Mouse (Mus musculus) NIH3T3 (cell line): ENCODE results near the gene Cped1.
A peak's percentile ranks its signal among the peaks of the same experiment; 100 is the strongest.

Experiments used
- DNase-seq: peaks from one replicate; pipeline ENCODE4 v3.0.0-alpha.2; 2012; ENCODE audit warnings: low read depth

Cped1 gene

DNA sequence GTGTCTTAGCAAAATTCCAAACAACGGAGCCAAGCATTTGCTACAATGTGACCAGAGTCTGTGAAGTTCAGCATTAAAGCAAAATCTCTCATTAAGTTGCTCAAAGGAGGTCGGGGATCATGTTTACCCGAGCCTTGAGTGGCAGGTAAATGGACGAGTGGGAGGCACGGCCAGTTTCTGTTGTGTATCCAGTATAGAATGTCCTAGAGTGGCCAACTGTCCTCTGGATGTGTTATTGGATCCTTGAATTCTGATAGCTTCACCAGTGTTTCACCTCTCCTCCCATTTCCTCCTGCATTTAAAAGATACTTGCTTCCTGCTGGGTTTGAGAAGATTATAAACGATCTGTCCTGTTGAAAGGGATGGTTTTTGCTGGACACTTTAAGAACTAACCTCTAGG is 14.4 kb downstream of the Cped1 start:
- DNase-seq = no peak

- DNase-seq = no peak
Measured at GRCm38 (mm10) chr6:22000881-22001280, 15.2 kb downstream of the Cped1 start.

DNA sequence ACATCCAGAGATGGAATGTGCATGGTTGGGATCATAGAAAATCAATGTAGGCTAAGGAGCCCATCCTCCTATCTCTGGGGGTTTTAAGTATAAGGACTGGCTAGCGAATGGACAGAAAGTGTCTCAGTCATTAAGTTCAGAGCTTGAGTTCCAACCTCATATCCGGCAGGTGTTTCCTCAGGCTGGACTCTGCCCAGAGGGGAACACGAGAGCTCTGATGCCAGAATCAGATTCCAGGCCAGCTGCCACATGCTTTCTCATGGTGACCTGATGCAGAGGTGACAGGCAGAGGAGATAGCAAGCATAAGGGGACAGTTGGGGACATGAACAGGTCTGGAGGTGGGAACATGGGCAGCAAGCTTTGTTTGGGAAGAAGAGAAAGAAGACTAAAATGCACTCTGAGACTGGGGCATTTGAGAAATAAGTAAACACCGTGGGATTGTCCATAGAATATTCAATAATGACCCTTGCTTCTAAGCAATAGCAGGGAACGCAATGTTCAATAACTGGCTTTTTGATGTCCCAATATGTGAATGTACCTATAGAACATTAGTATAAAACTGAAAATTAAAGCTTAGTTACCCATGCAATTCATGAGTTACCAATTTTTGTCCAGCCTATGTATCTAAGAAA is 15.7 kb downstream of the Cped1 start:
- no peak for DNase-seq

- no peak for DNase-seq
Measured at GRCm38 (mm10) chr6:22002521-22003199, 16.9 kb downstream of the Cped1 start.

GRCm38 (mm10) chr6:22003200-22003587 is 17.5 kb downstream of the Cped1 start:
- no peak for DNase-seq

- DNase-seq = no peak
Measured at GRCm38 (mm10) chr6:22003959-22004543, 18.3 kb downstream of the Cped1 start.

DNA sequence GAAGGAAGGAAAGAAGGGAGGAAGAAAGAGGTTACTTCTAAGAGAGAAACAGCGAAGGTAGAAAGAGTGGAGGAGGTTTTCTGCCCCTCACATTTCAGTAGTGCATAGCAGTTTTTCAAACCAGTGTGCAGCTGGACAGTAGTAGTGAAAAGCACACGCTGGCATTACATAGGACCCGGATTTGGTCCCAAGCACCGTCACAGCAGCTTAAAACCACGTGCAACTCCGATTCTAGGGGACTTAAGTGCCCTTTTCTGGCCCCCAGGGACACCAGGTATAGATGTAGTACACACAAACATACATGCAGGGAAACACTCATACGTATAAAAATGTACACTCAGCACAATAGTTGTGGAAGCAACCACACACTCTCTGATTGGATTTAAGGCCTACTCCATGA is 22.6 kb downstream of the Cped1 start:
- no peak for DNase-seq

DNA sequence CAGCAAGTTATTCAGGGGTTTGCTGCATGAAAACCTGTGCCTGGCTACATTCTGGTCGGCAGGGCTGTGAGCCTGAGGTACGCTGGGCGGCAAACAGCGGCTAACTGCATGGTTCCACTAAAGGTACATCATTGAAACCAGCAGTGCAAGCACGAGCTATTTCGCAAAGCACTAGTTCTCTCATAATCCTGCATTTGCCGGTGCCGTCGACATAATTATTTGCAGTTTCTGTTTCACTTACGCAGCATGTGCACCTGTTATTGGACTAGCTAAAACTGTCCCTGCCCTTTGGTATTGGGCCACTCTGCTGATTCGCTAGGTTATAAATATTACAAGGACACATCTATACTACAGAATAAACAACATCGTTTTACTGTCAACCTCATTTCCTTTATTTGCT is 24.5 kb downstream of the Cped1 start:
- DNase-seq = no peak

DNA sequence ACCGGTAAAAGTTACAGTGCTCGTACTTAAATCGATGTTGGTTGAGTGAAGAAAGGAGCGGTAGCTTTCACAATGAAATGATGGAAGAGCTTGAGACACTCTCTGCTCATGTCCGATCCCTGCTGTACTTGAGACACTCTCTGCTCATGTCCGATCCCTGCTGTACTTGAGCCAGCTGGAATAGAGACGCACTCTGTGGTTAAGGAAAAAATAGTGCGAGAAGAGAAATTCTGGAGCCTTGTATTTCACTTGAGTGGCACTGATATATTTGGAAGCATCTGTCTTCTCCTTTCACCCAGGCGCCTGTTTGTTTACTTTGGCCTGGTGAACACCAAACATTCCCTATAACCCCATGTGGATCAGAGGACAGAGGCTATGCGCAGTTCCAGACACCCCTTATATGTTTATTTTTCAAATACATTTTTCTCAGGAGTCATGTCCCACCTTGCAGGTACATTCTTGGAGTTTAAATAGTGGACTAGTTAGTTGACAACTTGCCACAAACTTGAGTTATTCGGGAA is 25.1 kb downstream of the Cped1 start:
- peak; percentile 49 for DNase-seq

DNA sequence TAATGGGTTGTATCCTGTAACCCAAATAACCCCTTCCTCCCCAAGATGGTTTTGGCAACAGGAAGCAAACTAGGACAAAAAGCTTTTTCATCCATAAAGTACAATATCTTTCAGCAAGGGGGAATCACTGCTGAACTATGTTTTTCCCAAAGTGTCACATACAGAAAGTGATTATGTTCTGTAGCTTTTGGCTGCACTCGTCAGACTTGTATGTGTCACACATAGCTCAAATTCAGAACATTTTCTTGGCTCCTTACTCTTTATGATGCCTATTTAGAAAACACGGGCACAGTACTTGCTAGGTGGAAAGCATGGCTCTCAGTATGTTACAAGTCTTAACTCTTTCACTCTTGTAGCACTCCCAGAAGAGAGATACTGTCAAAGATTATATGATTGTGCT is 25.8 kb downstream of the Cped1 start:
- peak; percentile 53 for DNase-seq

- DNase-seq = no peak
Measured at GRCm38 (mm10) chr6:22012099-22012498, 26.4 kb downstream of the Cped1 start.

DNA sequence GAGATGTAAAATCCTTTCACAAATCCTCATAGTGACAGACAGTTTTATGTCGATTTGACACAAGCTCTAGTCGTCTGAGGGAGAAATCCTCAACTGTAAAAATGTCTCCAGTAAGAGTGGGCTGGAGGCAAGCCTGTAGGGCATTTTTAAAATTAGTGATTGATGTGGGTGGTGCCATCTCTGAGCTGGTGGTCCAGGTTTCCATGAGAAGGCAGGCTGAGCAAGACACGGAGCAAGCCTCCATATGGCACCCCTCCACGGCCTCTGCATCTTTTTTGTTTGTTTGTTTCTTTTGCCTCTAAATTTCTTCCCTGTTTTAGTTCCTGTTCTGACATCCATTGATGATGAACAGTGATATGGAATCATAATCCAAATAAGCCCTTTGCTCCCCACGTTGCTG is 26.8 kb downstream of the Cped1 start:
- no peak for DNase-seq

DNA sequence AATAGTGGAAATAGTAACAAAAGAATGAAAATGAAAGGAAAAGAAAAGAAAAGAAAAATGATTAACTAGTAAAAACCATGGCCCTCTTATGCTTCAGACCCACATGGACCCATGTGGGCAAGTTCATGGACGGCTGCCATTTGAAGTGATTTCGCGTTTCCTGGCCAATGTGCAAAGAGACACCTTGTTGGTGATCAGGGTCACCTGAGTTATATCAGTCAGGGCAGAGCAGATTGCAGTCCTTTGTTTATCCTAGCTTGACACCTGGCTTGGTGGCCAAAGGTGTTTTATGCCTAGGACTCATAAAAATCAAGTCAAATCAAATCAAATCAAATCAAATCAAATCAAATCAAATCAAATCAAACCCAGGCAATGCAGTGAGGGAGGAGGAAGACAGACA is 27.7 kb downstream of the Cped1 start:
- DNase-seq = no peak

- no peak for DNase-seq
Measured at GRCm38 (mm10) chr6:22014291-22014911, 28.7 kb downstream of the Cped1 start.

DNA sequence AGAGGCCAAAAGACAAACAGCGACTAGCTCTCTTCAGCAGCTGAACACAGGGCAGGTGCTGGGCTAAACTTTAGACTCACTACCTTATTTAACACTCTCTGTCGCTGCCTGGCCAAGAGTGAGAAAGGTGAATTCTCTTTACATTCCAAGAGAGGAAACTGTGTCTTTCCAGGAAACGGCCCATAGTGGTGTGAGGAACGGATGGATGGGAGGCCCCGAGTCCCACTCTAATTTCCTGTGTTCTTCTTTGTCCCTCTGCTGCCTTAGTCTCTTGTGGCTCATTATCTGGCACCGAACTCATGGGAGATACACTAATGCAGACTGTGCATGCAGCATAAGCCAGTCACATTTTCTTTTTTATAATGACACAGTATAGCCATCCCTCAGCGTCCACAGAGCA is 31.9 kb downstream of the Cped1 start:
- no peak for DNase-seq

GRCm38 (mm10) chr6:22018768-22019445 is 33.2 kb downstream of the Cped1 start:
- DNase-seq = peak; percentile 48

DNA sequence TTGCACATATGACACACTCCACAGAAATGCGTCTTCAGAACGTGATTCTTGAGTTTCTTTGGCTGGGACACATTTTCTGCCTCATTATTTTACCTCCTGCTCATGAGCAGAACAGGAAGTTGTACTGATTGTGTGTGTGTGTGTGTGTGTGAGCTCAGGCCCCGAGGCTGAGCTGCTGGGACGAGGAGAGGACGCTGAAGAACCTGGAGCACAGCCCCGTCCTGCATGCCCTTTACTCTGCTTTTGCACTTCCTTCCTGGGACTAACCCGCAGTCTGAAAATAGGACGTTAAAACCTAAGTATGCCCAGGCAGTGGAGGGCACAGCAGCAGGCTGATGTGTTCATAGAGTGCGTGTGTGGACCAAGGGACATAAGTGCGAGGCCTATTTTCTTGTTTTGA is 33.9 kb downstream of the Cped1 start:
- peak; percentile 27 for DNase-seq

DNA sequence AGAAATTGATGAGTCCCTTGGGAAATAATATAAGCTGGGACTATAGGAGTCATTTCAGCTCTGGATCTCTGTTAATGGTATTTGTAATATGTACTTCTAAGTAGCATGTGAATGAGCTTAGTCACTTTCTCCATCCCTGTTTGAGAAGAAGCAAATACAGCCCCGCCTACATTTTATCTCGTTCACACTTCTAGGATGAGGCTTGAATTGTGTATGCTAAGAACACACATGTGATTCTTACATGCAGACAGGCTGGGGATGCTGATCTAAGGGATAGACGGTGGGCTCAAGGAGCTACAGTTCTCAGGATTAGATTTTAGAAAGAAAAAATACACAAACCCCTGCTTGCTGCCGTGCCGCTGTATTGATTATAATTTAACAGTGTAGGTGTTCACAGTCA is 35.0 kb downstream of the Cped1 start:
- no peak for DNase-seq

GRCm38 (mm10) chr6:22021315-22021714 is 35.6 kb downstream of the Cped1 start:
- DNase-seq = no peak

- DNase-seq = no peak
Measured at GRCm38 (mm10) chr6:22024168-22024567, 38.5 kb downstream of the Cped1 start.

GRCm38 (mm10) chr6:22025584-22026357 is 40.1 kb downstream of the Cped1 start:
- no peak for DNase-seq

- DNase-seq = no peak
Measured at GRCm38 (mm10) chr6:22026358-22026673, 40.6 kb downstream of the Cped1 start.
